Mouse (Mus musculus) heart, postnatal 4 days (tissue): ENCODE results near the gene Fkbp11. TPM values are rescaled to one million over a fixed set of nuclear protein-coding genes. Genes with fewer than 3 reads are reported as not detected.

Experiments
- DNase-seq: peaks from one replicate; pipeline ENCODE4 v3.0.0; 2021
- total RNA-seq, 2 experiments: library from RNA; stranded (reverse); gene quantifications; 2 replicates each; pipeline ENCODE4 v1.2.3; 2021

Fkbp11 gene
- total RNA-seq, 2 experiments from 2014 or later = 11.0 to 12.8 TPM

- no peak for DNase-seq
Observed at GRCm38 (mm10) chr15:98738796-98739195, 10.8 kb upstream of the Fkbp11 start.

GRCm38 (mm10) chr15:98737881-98738280 is 9.9 kb upstream of the Fkbp11 start:
- peak; percentile 60 for DNase-seq

- no peak for DNase-seq
Observed at GRCm38 (mm10) chr15:98736521-98736920, 8.5 kb upstream of the Fkbp11 start.

DNA sequence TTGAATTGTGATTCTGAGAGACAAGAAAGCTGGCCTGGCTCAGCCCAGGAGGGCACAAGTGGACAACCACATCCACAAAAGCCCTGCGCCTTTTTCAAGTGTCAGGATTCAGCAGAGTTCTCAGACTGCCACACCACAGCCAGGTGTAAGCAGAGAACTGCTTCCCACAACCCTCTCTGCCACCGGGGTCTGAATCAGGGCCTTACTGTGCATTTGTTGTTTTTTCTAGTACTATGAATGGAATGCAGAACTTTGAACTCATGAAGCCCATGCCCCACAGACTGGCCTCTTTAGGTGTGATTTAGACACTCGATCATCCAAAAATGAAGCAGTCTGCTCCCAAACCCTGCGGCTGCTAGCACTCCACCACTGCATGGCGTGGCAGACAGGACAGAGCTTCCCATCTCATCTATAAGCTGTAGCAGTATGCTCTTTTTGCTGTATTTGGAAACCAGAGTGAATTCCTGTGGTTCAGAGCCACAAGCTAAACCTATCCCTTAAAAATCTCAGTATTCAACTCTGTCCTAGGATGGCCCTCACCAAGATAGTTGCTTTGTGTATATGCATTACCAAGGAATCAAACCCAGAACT is 6.1 kb upstream of the Fkbp11 start:
- DNase-seq = no peak

DNA sequence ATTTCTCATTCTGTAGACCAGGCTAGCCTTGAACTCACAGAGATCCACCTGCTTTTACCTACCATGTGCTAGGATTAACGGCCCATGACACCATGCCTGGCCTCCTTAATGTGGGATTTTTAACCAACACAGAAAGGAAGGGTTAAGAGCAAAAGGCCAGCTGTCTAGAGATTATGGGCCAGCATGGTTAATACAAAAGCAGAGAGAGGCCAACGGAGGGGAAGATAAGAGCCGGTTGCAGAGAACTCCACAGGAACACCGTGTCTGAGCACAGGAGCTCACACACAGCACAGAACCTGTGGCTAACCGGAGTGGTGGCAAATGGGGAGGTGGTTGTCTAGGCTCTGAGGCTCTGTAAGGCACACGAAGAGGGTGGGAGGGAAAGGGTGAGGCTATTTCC is 5.4 kb upstream of the Fkbp11 start:
- no peak for DNase-seq

GRCm38 (mm10) chr15:98732006-98732531 is 4.1 kb upstream of the Fkbp11 start:
- DNase-seq = no peak

DNA sequence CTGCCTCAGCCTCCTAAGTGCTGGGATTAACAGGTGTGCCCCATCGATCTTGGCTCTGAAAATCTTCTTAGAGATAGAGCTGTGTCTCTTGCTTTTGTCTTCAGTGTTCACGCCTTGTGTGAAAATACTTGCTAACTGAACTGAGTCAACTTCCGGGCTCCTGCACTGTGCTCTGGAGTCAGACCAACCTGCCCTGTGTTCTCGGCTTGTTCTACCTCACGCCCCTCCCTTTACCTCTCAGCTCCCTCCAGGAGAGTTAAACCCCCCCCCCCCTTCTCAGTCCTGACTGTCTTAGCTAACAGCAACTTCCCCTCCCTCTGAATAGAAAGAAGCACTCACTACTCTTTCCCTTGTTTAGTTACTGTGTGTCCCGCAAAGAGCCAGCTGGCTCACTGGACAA is 2.8 kb upstream of the Fkbp11 start:
- DNase-seq = no peak

DNA sequence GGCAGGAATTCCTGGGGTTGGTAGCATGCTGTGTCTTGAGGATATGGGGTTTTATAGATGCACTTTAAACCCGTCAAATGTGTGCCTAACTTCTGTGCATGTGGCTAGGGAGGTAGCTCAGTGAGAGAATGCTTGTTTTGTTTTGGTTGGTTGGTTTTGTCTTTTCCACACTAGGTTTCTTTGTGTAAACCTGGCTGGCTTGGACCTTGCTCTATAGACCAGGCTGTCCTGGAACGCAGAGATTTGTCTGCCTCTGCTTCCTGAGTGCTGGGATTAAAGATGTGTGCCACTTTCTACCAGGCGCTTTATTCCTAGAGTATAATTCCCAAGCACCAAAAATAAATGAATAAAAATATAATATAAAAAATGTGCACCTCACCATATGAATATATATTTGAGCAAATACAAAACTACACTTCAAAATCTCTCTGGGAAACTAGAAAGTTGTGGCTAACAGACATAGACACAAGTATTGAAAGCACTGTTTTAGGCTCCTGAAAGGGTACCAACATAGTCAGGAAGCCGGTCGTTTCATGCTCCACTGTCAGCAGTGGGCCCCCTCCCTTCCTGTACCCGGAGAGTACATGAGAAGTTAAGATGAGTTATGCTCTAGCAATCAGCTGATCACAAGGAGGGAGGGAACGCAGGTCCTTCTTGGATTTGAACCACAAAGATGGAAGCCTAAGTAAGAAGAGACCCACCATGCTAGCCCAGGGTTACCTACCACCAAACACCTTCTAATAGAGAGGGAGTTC is 2.0 kb upstream of the Fkbp11 start:
- no peak for DNase-seq

GRCm38 (mm10) chr15:98728366-98728765 is 368 bp upstream of the Fkbp11 start:
- DNase-seq = no peak

GRCm38 (mm10) chr15:98726746-98727145 is 1.3 kb downstream of the Fkbp11 start:
- DNase-seq = no peak

DNA sequence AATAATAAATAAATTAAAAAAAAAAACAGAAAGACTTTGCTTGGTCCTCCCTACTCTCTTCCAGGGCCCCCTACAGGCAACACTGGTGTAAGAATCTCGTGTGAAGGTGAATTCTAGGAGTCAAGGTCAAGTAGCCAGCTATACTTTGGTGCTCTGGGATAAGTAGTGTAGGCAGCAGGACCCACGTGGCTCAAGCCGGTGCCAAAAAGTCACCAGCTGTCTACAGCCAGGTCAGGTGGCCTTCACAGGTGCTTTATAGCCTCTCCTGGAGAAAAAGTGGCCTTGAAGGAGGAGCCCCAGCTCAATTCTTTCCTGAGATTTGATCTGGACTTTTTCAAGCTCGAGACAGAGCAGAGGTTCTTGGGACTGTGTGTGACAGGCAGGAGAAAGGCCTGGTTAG is 1.9 kb downstream of the Fkbp11 start:
- no peak for DNase-seq

DNA sequence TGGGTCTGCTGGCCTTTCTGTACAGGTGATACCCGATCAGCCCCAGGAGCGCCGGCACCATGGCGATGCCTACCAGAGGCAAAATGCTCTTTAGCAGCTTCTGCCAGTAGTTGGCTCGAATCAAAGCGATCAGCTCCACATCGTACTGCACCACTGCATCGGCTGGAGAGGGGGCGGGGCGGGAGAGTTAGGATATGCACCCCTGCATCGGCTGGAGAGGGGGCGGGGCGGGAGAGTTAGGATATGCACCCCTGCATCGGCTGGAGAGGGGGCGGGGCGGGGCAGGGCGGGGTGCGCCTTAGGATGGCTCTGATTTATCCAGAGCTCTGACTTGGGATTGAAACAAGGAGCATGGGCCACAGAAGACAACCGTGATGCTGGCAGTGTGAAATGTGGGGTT is 3.6 kb downstream of the Fkbp11 start:
- no peak for DNase-seq

- DNase-seq = peak; percentile 32
Observed at GRCm38 (mm10) chr15:98722854-98723253, 5.1 kb downstream of the Fkbp11 start.

- no peak for DNase-seq
Observed at GRCm38 (mm10) chr15:98722191-98722590, 5.8 kb downstream of the Fkbp11 start.

GRCm38 (mm10) chr15:98717301-98717700 is 10.7 kb downstream of the Fkbp11 start:
- DNase-seq = no peak

DNA sequence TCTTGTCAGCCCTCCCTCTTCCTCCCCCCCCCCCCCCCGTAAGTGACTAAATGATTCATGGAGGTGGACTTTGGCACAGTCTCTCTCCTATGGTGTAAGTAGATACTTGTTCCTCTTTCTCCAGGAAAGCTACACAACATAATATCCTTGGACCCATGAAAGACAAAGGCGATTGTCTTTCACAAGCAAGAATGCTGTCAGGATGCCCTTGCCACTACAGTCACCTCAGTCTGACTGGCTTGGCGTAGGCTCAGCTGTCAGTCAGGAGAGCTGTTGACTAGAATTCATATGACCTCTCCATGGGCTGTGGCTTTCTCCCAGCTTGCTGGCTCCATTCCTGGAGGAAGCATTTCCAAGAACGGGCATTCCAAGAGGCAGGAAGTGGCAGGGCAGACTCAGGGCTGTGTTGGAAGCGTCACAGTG is 13.8 kb downstream of the Fkbp11 start:
- peak; percentile 58 for DNase-seq

GRCm38 (mm10) chr15:98710442-98710841 is 17.6 kb downstream of the Fkbp11 start:
- peak; percentile 79 for DNase-seq

- peak; percentile 89 for DNase-seq
Observed at GRCm38 (mm10) chr15:98707766-98708372, 20.1 kb downstream of the Fkbp11 start, which contains the start of gene Ccdc65. TSS of gene Ccdc65 (plus strand) at chr15:98708207.

DNA sequence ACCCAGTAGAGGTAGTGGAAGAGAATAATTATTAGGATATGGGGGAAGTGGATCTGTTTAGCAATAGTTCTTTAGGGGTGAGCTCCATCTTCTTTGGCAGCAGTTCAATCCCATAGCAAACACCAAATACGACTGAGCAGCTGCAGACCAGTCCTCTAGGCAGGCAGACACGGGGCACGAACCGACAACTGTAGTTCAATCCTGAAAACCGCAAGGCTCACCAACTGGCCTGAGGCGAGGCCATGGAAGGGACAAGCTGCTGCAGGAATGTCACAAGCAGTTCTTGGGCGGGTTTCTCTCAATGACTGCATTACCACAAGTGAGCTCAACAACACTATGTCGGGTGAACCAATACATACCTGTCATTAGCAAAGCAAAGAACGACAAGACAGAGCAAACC is 23.7 kb downstream of the Fkbp11 start:
- DNase-seq = no peak

GRCm38 (mm10) chr15:98699190-98700105 is 28.6 kb downstream of the Fkbp11 start:
- peak; percentile 94 for DNase-seq

DNA sequence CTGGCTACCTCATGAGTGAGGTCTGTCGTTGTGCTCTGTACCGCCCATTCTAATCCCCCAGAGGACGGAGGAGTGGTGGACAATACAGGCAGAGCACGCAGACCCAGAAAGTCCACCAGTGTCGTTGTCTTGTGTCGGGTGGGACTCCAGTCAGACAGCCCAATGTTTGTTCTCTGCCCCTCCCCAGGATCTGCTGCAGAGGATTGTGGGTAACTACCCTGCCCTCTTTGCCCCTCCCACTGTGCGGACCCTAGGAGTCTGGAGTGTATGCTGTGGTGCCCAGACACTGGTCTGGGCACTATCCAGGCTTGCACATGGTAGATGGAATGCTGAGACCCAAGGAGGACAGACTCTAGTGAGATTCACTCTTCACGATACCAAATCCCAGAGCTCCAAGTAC is 31.8 kb downstream of the Fkbp11 start:
- DNase-seq = no peak

- DNase-seq = no peak
Observed at GRCm38 (mm10) chr15:98695726-98696125, 32.3 kb downstream of the Fkbp11 start.
